Mouse (Mus musculus): ENCODE measurements at regions not wholly inside any gene's neighbourhood (a gene's known extent, or its start where the extent isn't known, plus 50 kb on each side); places are given as distances from the start of the nearest gene placed in this dataset.

GRCm38 (mm10) chr3:155246628-155247027 lies 153.4 kb downstream of the Lrriq3 start:
- TF ChIP-seq CTCF (IDR thresholded peaks at IDR 0.05): no peak
- ATAC-seq (ENCODE audit: low FRiP score): no peak
- 86% methylated on average over 1 of the region's 1 CpGs for WGBS
- no peaks in the 10 kb centered on the region for H3K27me3 ChIP-seq (ENCODE audit: insufficient read depth, low read length)
- H3K4me3 ChIP-seq (ENCODE audit: low read depth, low read length): no peak overlapping the region
- no peaks in the 10 kb centered on the region for H3K36me3 ChIP-seq (ENCODE audit: insufficient read depth, low read length)
- H3K4me1 ChIP-seq (ENCODE audit: insufficient read depth, low read length): no peaks in the 10 kb centered on the region
- H3K27ac ChIP-seq (ENCODE audit: low read depth, low read length): no peak overlapping the region
- H3K4me2 ChIP-seq (ENCODE audit: low read depth, low read length, poor library complexity, severe bottlenecking): no peak overlapping the region
- H3K9me3 ChIP-seq (ENCODE audit: low read length): no peaks in the 10 kb centered on the region
- DNase-seq (ENCODE audit: low spot score): no peak
- H3K9ac ChIP-seq (replicated peaks; ENCODE audit: low read length, poor library complexity, severe bottlenecking): no peak overlapping the region

DNA sequence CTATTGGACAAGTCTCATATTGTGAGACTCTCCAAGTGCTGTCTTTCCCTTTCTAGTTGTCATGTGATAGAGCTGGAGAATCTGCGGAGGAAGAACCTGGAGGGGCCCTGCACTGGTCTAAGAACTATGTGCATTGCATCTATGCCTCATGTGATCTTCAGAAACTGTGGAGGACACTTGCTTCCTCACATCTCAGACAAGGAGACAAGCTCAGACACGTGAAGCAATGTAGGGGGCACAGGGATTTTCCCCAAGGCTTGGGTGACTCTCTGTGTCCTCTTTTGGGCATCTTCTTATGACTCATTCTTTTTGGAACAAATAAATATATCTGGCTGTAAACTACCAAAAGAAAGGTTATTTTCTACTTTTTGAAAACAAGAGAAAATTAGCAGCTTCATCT lies 153.9 kb downstream of the Lrriq3 start:
- no peaks in the 10 kb centered on the region for H3K4me1 ChIP-seq (ENCODE audit: insufficient read depth, low read length)
- ATAC-seq (ENCODE audit: low FRiP score) (no peak), DNase-seq (ENCODE audit: low spot score) (no peak)
- no peak overlapping the region for H3K9ac ChIP-seq (replicated peaks; ENCODE audit: low read length, poor library complexity, severe bottlenecking)
- no peak overlapping the region for H3K27ac ChIP-seq (ENCODE audit: low read depth, low read length)
- no peak overlapping the region for H3K4me3 ChIP-seq (ENCODE audit: low read depth, low read length)
- no peak overlapping the region for H3K4me2 ChIP-seq (ENCODE audit: low read depth, low read length, poor library complexity, severe bottlenecking)
- TF ChIP-seq CTCF (IDR thresholded peaks at IDR 0.05): no peak
- H3K9me3 ChIP-seq (ENCODE audit: low read length): no peaks in the 10 kb centered on the region
- no peaks in the 10 kb centered on the region for H3K27me3 ChIP-seq (ENCODE audit: insufficient read depth, low read length)
- no peaks in the 10 kb centered on the region for H3K36me3 ChIP-seq (ENCODE audit: insufficient read depth, low read length)
- WGBS: 74% methylated on average over 2 of the region's 2 CpGs

GRCm38 (mm10) chr3:155247929-155248328 lies 154.7 kb downstream of the Lrriq3 start:
- no peak for TF ChIP-seq CTCF (IDR thresholded peaks at IDR 0.05)
- Histone ChIP-seq H3K9me3 (ENCODE audit: low read length) (no peaks in the 10 kb centered on the region), H3K27me3 (ENCODE audit: insufficient read depth, low read length) (no peaks in the 10 kb centered on the region), H3K4me3 (ENCODE audit: low read depth, low read length) (no peak overlapping the region), H3K36me3 (ENCODE audit: insufficient read depth, low read length) (no peaks in the 10 kb centered on the region), H3K27ac (ENCODE audit: low read depth, low read length) (no peak overlapping the region), H3K9ac (replicated peaks; ENCODE audit: low read length, poor library complexity, severe bottlenecking) (no peak overlapping the region), H3K4me2 (ENCODE audit: low read depth, low read length, poor library complexity, severe bottlenecking) (no peak overlapping the region), H3K4me1 (ENCODE audit: insufficient read depth, low read length) (no peaks in the 10 kb centered on the region)
- no peak for ATAC-seq (ENCODE audit: low FRiP score)
- 90% methylated on average over 1 of the region's 1 CpGs for WGBS
- DNase-seq (ENCODE audit: low spot score): no peak

DNA sequence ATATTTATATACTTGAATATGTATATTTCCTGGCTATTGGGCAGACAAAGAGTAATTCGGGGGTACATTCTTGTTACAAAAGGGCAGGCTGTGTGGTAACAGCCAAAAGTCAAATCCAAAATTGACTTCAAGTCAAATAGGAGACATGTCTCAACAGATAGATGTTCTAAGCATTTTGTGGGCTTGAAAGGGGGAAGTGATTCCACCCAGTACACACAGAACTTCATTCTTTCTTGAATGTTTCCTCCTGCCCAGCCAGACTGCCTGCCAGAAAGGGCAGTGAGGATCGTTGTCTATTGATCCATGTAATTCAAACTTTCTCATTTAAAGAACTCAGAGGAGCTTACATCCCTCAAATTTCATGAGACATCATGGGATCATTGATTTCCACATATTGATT lies 157.7 kb downstream of the Lrriq3 start:
- ATAC-seq (ENCODE audit: low FRiP score) (no peak), DNase-seq (ENCODE audit: low spot score) (no peak)
- TF ChIP-seq CTCF (IDR thresholded peaks at IDR 0.05): no peak
- Histone ChIP-seq H3K9me3 (ENCODE audit: low read length) (no peaks in the 10 kb centered on the region), H3K27ac (ENCODE audit: low read depth, low read length) (no peak overlapping the region), H3K4me2 (ENCODE audit: low read depth, low read length, poor library complexity, severe bottlenecking) (no peak overlapping the region), H3K9ac (replicated peaks; ENCODE audit: low read length, poor library complexity, severe bottlenecking) (no peak overlapping the region), H3K4me3 (ENCODE audit: low read depth, low read length) (no peak overlapping the region), H3K4me1 (ENCODE audit: insufficient read depth, low read length) (no peaks in the 10 kb centered on the region), H3K36me3 (ENCODE audit: insufficient read depth, low read length) (no peaks in the 10 kb centered on the region), H3K27me3 (ENCODE audit: insufficient read depth, low read length) (no peaks in the 10 kb centered on the region)
- 87% methylated on average over 2 of the region's 2 CpGs for WGBS

DNA sequence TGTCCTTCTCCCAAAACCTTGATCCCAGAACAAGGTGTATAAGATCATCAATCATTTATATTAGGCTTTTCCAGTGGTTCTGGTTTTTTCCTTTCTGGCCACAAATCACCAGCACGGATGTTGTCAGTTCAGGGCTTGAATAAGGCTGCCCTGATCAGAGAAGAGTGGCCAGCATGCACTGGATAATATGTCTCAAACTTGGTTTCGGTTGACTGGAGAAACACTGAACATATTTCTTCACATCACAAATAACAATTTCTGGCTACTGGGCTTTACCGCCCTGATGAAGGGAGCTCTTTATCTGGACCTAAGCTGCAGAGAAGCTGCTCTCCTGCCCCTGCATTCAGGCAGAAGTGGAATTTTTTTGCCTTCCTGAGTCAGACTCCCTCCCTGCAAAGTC lies 205.0 kb downstream of the Lrriq3 start:
- 69% methylated on average over 3 of the region's 3 CpGs for WGBS
- H3K27ac ChIP-seq (ENCODE audit: low read depth, low read length): no peak overlapping the region
- ATAC-seq (ENCODE audit: low FRiP score) (no peak), DNase-seq (ENCODE audit: low spot score) (no peak)
- no peak overlapping the region for H3K4me2 ChIP-seq (ENCODE audit: low read depth, low read length, poor library complexity, severe bottlenecking)
- no peaks in the 10 kb centered on the region for H3K4me1 ChIP-seq (ENCODE audit: insufficient read depth, low read length)
- no peaks in the 10 kb centered on the region for H3K36me3 ChIP-seq (ENCODE audit: insufficient read depth, low read length)
- TF ChIP-seq CTCF (IDR thresholded peaks at IDR 0.05): no peak
- H3K4me3 ChIP-seq (ENCODE audit: low read depth, low read length): no peak overlapping the region
- H3K9ac ChIP-seq (replicated peaks; ENCODE audit: low read length, poor library complexity, severe bottlenecking): no peak overlapping the region
- no peaks in the 10 kb centered on the region for H3K27me3 ChIP-seq (ENCODE audit: insufficient read depth, low read length)
- no peaks in the 10 kb centered on the region for H3K9me3 ChIP-seq (ENCODE audit: low read length)

GRCm38 (mm10) chr3:155298724-155299123 lies 205.5 kb downstream of the Lrriq3 start:
- Histone ChIP-seq H3K27me3 (ENCODE audit: insufficient read depth, low read length) (no peaks in the 10 kb centered on the region), H3K36me3 (ENCODE audit: insufficient read depth, low read length) (no peaks in the 10 kb centered on the region), H3K9ac (replicated peaks; ENCODE audit: low read length, poor library complexity, severe bottlenecking) (no peak overlapping the region), H3K4me1 (ENCODE audit: insufficient read depth, low read length) (no peaks in the 10 kb centered on the region), H3K4me3 (ENCODE audit: low read depth, low read length) (no peak overlapping the region), H3K27ac (ENCODE audit: low read depth, low read length) (no peak overlapping the region), H3K9me3 (ENCODE audit: low read length) (no peaks in the 10 kb centered on the region), H3K4me2 (ENCODE audit: low read depth, low read length, poor library complexity, severe bottlenecking) (no peak overlapping the region)
- no peak for TF ChIP-seq CTCF (IDR thresholded peaks at IDR 0.05)
- DNase-seq (ENCODE audit: low spot score) (no peak), ATAC-seq (ENCODE audit: low FRiP score) (peak; percentile 31; the same call in 1 of the 2 replicates)

GRCm38 (mm10) chr3:155322322-155322721 lies 229.1 kb downstream of the Lrriq3 start:
- Histone ChIP-seq H3K4me3 (ENCODE audit: low read depth, low read length) (no peak overlapping the region), H3K9ac (replicated peaks; ENCODE audit: low read length, poor library complexity, severe bottlenecking) (no peak overlapping the region), H3K4me1 (ENCODE audit: insufficient read depth, low read length) (no peaks in the 10 kb centered on the region), H3K27ac (ENCODE audit: low read depth, low read length) (no peak overlapping the region), H3K4me2 (ENCODE audit: low read depth, low read length, poor library complexity, severe bottlenecking) (no peak overlapping the region), H3K9me3 (ENCODE audit: low read length) (no peaks in the 10 kb centered on the region), H3K36me3 (ENCODE audit: insufficient read depth, low read length) (no peaks in the 10 kb centered on the region), H3K27me3 (ENCODE audit: insufficient read depth, low read length) (no peaks in the 10 kb centered on the region)
- 84% methylated on average over 2 of the region's 2 CpGs for WGBS
- TF ChIP-seq CTCF (IDR thresholded peaks at IDR 0.05): no peak
- no peak for DNase-seq (ENCODE audit: low spot score)
- no peak for ATAC-seq (ENCODE audit: low FRiP score)
